Mouse (Mus musculus) neural tube, embryonic 11.5 days (tissue): ENCODE results near the gene Gm20481. TPM values are rescaled to one million over a fixed set of nuclear protein-coding genes. Genes with fewer than 3 reads are reported as not detected.
A peak's percentile ranks its signal among the peaks of the same experiment; 100 is the strongest.

Experiments
- ATAC-seq: fragments of 200-750 bp; cut with Nextera tagmentation; 2 replicates; pipeline ENCODE4 v1.8.0; 2017; ENCODE audit warnings: moderate number of reproducible peaks, mild to moderate bottlenecking, moderate TSS enrichment, moderate library complexity; ENCODE audit not compliant: insufficient read depth, low FRiP score, low TSS enrichment
- DNase-seq: peaks from one replicate; pipeline ENCODE4 v3.0.0-alpha.2; 2015; ENCODE audit warnings: low spot score
- H3K27ac ChIP-seq: fragments of 300-500 bp; sonication (generic); 2 replicates; pipeline ENCODE4 v1.5.1; 2014; ENCODE audit warnings: low read depth, mild to moderate bottlenecking, low read length
- H3K27me3 ChIP-seq: fragments of 300-500 bp; sonication (generic); 2 replicates; pipeline ENCODE4 v1.6.1; 2014; ENCODE audit warnings: mild to moderate bottlenecking, low read length, mixed read lengths; ENCODE audit not compliant: control insufficient read depth, insufficient read depth
- H3K36me3 ChIP-seq: fragments of 300-500 bp; sonication (generic); 2 replicates; pipeline ENCODE4 v1.6.1; 2014; ENCODE audit warnings: mild to moderate bottlenecking, low read length, moderate library complexity, mixed read lengths; ENCODE audit not compliant: control insufficient read depth, insufficient read depth
- H3K4me1 ChIP-seq: fragments of 300-500 bp; sonication (generic); 2 replicates; pipeline ENCODE4 v1.6.1; 2014; ENCODE audit warnings: low read length, mixed read lengths; ENCODE audit not compliant: control insufficient read depth, insufficient read depth
- H3K4me2 ChIP-seq: fragments of 300-500 bp; sonication (generic); 2 replicates; pipeline ENCODE4 v1.6.1; 2014; ENCODE audit warnings: low read depth, mild to moderate bottlenecking, moderate library complexity
- H3K4me3 ChIP-seq: fragments of 300-500 bp; sonication (generic); 2 replicates; pipeline ENCODE4 v1.5.1; 2014; ENCODE audit warnings: low read depth, low read length
- H3K9ac ChIP-seq: fragments of 300-500 bp; sonication (generic); 2 replicates; pipeline ENCODE4 v1.6.1; 2014; ENCODE audit warnings: mild to moderate bottlenecking, low read length
- H3K9me3 ChIP-seq: fragments of 300-500 bp; sonication (generic); 2 replicates; pipeline ENCODE4 v1.6.1; 2016; ENCODE audit warnings: low read length; ENCODE audit not compliant: control insufficient read depth
- WGBS: fragments of 180-500 bp; shearing (Covaris S2); extraction: QIAGEN DNeasy Blood & Tissue Kit; methylation state at CpG from one replicate; pipeline ENCODE4 v1.1.7; 2014; 5-methylcytosine and 5-hydroxymethylcytosine counted together
- polyA plus RNA-seq: library from polyadenylated mRNA; unstranded; fragments of >200 nt; fragmentation: Nextera tagmentation; extraction: Ambion mirVana; gene quantifications from 2 replicates; pipeline ENCODE4 v1.2.1, GENCODE M21; 2014

Gene Gm20481
- polyA plus RNA-seq, 1 experiment from 2014 or later: not detected

DNA sequence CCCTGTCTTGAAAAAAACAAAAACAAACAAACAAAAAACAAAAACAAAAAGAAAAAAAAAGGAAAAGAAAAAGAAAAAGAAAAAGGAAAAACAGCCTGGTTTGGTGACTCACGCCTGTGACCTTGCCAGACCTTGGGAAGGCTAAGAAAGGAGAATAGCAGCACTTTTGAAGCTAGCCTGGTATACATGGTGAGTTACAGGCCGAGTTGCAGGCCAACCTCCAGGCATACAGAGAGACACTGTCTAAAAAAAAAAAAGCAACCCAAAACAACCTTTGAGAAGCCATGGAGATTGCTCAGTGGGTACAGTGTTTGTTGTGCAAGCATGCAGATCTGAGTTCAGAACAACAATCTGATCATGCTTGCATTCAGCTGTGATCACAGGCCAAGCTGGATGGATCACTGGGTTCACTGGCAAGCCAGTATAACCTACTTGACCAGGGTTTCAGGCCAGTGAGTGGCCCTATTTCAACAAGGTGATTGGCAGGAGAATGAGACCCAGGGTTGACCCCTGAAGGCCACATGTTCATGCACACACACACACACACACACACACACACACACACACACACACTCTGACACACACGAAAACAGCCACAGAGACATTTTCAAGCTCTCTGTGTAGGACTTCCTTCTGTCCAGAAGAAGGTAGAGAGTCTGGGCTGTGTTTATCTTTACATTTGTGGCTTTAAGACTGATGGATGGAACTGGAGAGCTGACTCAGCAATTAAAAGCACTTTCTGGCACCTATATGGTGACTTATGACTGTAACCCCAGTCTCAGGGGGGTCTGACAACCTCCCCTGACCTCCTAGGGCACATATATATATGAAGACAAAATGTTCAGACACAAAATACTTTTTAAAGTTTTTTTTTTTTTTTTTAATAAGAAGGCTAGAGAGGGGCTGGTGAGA is 6.1 kb downstream of the Gm20481 start:
- peaks cover 1% of the 10 kb centered on the region for H3K4me1 ChIP-seq
- H3K9ac ChIP-seq: no peak overlapping the region
- no peaks in the 10 kb centered on the region for H3K9me3 ChIP-seq
- ATAC-seq: no peak
- WGBS: 81% methylated on average over 3 of the region's 3 CpGs
- H3K27me3 ChIP-seq: no peaks in the 10 kb centered on the region
- H3K4me2 ChIP-seq: no peak overlapping the region
- H3K27ac ChIP-seq: no peak overlapping the region
- H3K4me3 ChIP-seq: no peak overlapping the region
- no peak for DNase-seq
- no peaks in the 10 kb centered on the region for H3K36me3 ChIP-seq

DNA sequence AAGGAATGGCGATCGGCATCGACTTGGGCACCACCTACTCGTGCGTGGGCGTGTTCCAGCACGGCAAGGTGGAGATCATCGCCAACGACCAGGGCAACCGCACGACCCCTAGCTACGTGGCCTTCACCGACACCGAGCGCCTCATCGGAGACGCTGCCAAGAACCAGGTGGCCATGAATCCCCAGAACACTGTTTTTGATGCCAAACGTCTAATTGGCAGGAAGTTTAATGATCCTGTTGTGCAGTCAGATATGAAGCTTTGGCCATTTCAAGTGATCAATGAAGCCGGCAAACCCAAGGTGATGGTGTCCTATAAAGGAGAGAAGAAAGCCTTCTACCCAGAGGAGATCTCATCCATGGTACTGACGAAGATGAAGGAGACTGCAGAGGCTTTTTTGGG is 7.3 kb downstream of the Gm20481 start:
- no peak for DNase-seq
- Histone ChIP-seq H3K4me3 (no peak overlapping the region), H3K36me3 (no peaks in the 10 kb centered on the region), H3K9me3 (no peaks in the 10 kb centered on the region), H3K27ac (no peak overlapping the region), H3K27me3 (no peaks in the 10 kb centered on the region), H3K4me2 (no peak overlapping the region), H3K9ac (no peak overlapping the region), H3K4me1 (peaks cover 3% of the 10 kb centered on the region)
- ATAC-seq: no peak
- WGBS: 94% methylated on average over 20 of the region's 20 CpGs

DNA sequence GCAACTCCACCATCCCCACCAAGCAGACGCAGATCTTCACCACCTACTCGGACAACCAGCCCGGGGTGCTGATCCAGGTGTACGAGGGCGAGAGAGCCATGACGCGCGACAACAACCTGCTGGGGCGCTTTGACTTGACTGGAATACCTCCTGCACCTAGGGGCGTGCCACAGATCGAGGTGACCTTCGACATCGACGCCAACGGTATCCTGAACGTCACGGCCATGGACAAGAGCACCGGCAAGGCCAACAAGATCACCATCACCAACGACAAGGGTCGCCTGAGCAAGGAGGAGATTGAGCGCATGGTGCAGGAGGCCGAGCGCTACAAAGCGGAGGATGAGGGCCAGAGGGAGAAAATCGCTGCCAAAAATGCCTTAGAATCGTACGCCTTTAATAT is 8.5 kb downstream of the Gm20481 start:
- H3K27me3 ChIP-seq: no peaks in the 10 kb centered on the region
- ATAC-seq (no peak), DNase-seq (no peak)
- H3K36me3 ChIP-seq: no peaks in the 10 kb centered on the region
- H3K4me3 ChIP-seq: no peak overlapping the region
- H3K27ac ChIP-seq: no peak overlapping the region
- H3K4me1 ChIP-seq: peaks cover 10% of the 10 kb centered on the region
- H3K9me3 ChIP-seq: no peaks in the 10 kb centered on the region
- no peak overlapping the region for H3K9ac ChIP-seq
- no peak overlapping the region for H3K4me2 ChIP-seq
- WGBS: 91% methylated on average over 27 of the region's 27 CpGs

DNA sequence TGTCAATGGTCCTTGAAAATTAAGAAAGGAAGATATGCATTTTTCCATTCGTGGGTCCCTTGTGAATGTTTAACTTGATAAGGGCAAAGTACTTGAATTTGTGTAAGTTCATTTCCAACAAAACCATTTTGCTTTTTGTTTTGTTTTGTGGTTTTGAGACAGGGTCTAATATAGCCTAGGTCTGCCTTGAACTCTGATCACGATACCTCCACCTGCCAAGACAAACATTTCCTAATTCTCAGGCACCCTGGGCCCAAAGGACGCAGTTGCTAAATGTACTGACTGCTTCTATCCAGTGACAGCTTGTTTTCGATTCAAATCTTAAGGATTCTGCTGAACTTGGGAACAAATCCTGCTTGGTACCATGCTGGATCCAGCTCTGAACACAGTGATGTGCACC is 9.9 kb downstream of the Gm20481 start:
- no peak for ATAC-seq
- Histone ChIP-seq H3K27me3 (no peaks in the 10 kb centered on the region), H3K27ac (no peak overlapping the region), H3K4me1 (peaks cover 10% of the 10 kb centered on the region), H3K4me3 (no peak overlapping the region), H3K36me3 (no peaks in the 10 kb centered on the region), H3K4me2 (no peak overlapping the region), H3K9me3 (no peaks in the 10 kb centered on the region), H3K9ac (no peak overlapping the region)
- no peak for DNase-seq
- 90% methylated on average over 4 of the region's 4 CpGs for WGBS

DNA sequence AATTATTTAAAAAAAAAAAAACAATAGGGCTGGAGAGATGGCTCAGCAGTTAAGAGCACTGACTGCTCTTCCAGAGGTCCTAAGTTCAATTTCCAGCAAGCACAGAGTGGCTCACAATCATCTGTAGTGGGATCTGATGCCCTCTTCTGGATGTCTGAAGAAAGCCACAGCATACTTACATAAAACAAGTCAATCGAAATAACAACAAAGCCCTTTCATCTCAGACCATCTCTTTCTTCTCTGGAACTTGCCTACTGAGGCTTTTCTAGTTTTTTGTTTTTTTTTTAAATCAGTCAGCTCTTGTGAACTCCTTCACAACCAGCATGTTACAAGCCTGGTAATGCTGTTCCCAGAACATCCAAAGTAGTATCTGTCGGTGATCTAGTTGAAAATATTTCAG is 10.9 kb downstream of the Gm20481 start:
- Histone ChIP-seq H3K4me3 (peak overlapping the region; percentile 89), H3K36me3 (peaks cover 2% of the 10 kb centered on the region; the same call in 1 of the 2 replicates), H3K27ac (no peak overlapping the region), H3K9me3 (no peaks in the 10 kb centered on the region), H3K4me1 (peaks cover 10% of the 10 kb centered on the region), H3K27me3 (no peaks in the 10 kb centered on the region), H3K9ac (peak overlapping the region; percentile 92), H3K4me2 (peak overlapping the region; percentile 71)
- no peak for ATAC-seq
- DNase-seq: peak; percentile 9
- 17% methylated on average over 2 of the region's 2 CpGs for WGBS

DNA sequence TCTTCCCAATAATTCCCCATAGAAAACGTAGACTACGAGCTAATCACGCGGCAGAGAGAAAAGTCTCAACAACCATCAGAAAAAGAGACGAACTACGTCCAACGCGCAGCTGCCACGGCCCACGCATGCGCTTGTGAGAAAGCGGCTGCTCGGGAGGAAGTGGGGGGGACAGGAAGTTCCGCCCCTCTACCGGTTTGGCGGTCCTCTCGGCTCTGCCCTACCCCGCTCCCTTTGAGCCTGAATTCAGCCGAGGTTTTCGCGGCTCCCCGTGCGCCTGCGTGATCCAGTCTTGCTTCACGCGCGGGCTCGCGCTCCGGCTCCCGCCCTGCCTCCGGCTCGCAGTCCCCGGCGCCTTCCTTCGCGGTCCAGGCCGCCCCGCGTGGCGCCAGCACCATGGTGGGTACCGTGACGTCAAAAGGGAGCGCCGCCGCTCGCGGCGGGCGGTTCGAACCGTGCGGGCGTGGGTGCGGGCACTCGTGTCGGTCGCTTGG is 12.0 kb downstream of the Gm20481 start, which contains the start of gene Lsm2:
TSS of gene Lsm2 (plus strand) at position 173 of the 491 bp plus-strand sequence.
- under 1% methylated on average over 57 of the region's 58 CpGs for WGBS
- Histone ChIP-seq H3K4me3 (peak within 1 kb of the TSS; percentile 89), H3K27me3 (no peaks in the 10 kb centered on the region), H3K4me2 (peak within 1 kb of the TSS; percentile 71), H3K4me1 (peaks cover 10% of the 10 kb centered on the region), H3K9ac (peak within 1 kb of the TSS; percentile 92), H3K9me3 (no peaks in the 10 kb centered on the region), H3K27ac (peak within 1 kb of the TSS; percentile 89), H3K36me3 (peaks cover 6% of the 10 kb centered on the region)
- DNase-seq (peak; percentile 92), ATAC-seq (peak; percentile 90)

DNA sequence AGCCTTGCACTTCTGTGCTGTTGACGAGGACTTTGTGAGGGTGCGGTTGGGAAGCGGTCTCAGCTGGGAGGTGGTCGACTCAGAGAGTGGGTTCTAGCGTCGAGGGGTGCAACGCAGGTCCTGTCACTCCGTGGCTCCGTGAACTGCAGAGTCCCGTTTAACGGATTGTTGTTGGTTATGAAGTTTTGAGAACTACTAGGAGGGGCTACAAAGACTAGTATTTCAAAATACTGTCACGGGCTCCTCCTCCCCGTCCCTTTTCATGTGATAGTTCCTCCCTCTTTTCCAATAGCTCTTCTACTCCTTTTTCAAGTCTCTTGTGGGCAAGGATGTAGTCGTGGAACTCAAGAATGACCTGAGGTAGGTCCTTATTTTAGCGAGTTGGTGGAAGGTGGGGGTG is 12.6 kb downstream of the Gm20481 start:
- Histone ChIP-seq H3K36me3 (peaks cover 6% of the 10 kb centered on the region), H3K4me1 (peaks cover 10% of the 10 kb centered on the region), H3K4me2 (peak overlapping the region; percentile 71), H3K9ac (peak overlapping the region; percentile 92), H3K27ac (peak overlapping the region; percentile 89), H3K4me3 (peak overlapping the region; percentile 89), H3K9me3 (no peaks in the 10 kb centered on the region), H3K27me3 (no peaks in the 10 kb centered on the region)
- WGBS: under 1% methylated on average over 15 of the region's 15 CpGs
- no peak for DNase-seq
- ATAC-seq: no peak; the same call in 1 of the 2 replicates

DNA sequence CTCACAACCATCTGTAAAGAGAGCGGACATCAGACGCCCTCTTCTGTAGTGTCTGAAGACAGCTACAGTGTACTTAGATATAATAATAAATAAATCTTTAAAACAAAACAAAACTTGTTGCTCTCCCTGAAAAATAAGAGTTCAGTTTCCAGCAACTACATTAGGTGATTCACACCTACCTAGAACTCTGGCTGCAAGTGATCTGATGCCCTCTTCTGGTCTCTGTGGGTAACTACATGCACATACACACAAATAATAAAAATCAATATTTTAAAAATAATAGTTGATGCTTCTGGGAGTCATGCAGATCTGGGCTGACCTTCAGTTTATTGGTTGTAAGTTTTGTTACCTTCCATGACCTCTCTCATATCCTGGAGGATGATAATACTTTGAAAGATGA is 14.5 kb downstream of the Gm20481 start:
- Histone ChIP-seq H3K4me2 (no peak overlapping the region), H3K27me3 (no peaks in the 10 kb centered on the region), H3K9me3 (no peaks in the 10 kb centered on the region), H3K4me1 (peaks cover 10% of the 10 kb centered on the region), H3K36me3 (peaks cover 6% of the 10 kb centered on the region), H3K4me3 (no peak overlapping the region), H3K27ac (no peak overlapping the region), H3K9ac (no peak overlapping the region)
- WGBS: 80% methylated on average over 2 of the region's 2 CpGs
- no peak for ATAC-seq
- DNase-seq: no peak

DNA sequence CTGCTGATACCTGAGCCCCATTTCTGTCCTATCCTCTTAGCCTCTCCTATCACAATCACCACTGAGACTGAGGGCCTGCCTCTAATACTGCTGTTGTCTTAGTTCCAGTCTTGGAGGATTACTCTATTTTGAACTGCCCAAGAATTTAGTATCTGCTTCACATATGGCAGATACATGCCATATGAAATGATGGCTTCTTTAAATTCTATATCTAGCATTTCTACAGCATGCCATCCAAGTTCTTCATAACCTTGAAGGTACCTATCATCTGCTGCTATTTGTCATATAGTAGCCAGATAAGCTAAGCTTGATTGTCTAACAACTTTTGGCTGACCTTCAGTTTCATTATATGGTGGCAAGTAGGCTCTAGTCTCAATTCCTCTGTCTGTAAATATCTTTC is 25.0 kb downstream of the Gm20481 start:
- ATAC-seq: no peak
- Histone ChIP-seq H3K9ac (no peak overlapping the region), H3K27ac (no peak overlapping the region), H3K36me3 (no peaks in the 10 kb centered on the region), H3K9me3 (no peaks in the 10 kb centered on the region), H3K4me1 (no peaks in the 10 kb centered on the region), H3K4me3 (no peak overlapping the region), H3K27me3 (no peaks in the 10 kb centered on the region), H3K4me2 (no peak overlapping the region)
- no peak for DNase-seq
